Mouse (Mus musculus) embryonic facial prominence, embryonic 12.5 days (tissue): ENCODE measurements around the gene Tnip1. TPM values are rescaled to one million over a fixed set of nuclear protein-coding genes. Genes with fewer than 3 reads are reported as not detected.
A peak's percentile ranks its signal among the peaks of the same experiment; 100 is the strongest.

ENCODE experiments used
- ATAC-seq: fragments of 200-750 bp; cut with Nextera tagmentation; 2 replicates; pipeline ENCODE4 v1.8.0; 2017; ENCODE audit not compliant: insufficient number of reproducible peaks, insufficient read depth, low FRiP score, low TSS enrichment
- H3K27ac ChIP-seq: fragments of 300-500 bp; sonication (generic); 2 replicates; pipeline ENCODE4 v1.5.1; 2016; ENCODE audit warnings: mild to moderate bottlenecking
- H3K27me3 ChIP-seq: fragments of 300-500 bp; sonication (generic); 2 replicates; pipeline ENCODE4 v1.6.1; 2016; ENCODE audit warnings: mild to moderate bottlenecking, moderate library complexity
- H3K36me3 ChIP-seq: fragments of 300-500 bp; sonication (generic); 2 replicates; pipeline ENCODE4 v1.6.1; 2016; ENCODE audit warnings: mild to moderate bottlenecking
- H3K4me1 ChIP-seq: fragments of 300-500 bp; sonication (generic); 2 replicates; pipeline ENCODE4 v1.6.1; 2016
- H3K4me2 ChIP-seq: fragments of 300-500 bp; sonication (generic); replicated peaks from 2 replicates; pipeline ENCODE4 v1.6.1; 2016; ENCODE audit warnings: mild to moderate bottlenecking, moderate library complexity
- H3K4me3 ChIP-seq: fragments of 300-500 bp; sonication (generic); 2 replicates; pipeline ENCODE4 v1.5.1; 2016; ENCODE audit warnings: mild to moderate bottlenecking
- H3K9ac ChIP-seq: fragments of 300-500 bp; sonication (generic); 2 replicates; pipeline ENCODE4 v1.6.1; 2016; ENCODE audit warnings: mild to moderate bottlenecking, moderate library complexity
- H3K9me3 ChIP-seq: fragments of 300-500 bp; sonication (generic); 2 replicates; pipeline ENCODE4 v1.6.1; 2016; ENCODE audit warnings: mild to moderate bottlenecking, moderate library complexity
- WGBS: fragments of 180-500 bp; shearing (Covaris S2); methylation state at CpG from one replicate; pipeline ENCODE4 v1.1.7; 2016; 5-methylcytosine and 5-hydroxymethylcytosine counted together
- polyA plus RNA-seq: library from polyadenylated mRNA; unstranded; fragments of >200 nt; fragmentation: Nextera tagmentation; extraction: Ambion mirVana; gene quantifications from 2 replicates; pipeline ENCODE4 v1.2.1, GENCODE M21; 2016

The Tnip1 gene
- polyA plus RNA-seq, 1 experiment from 2014 or later, result 20.0 TPM

- WGBS, result 61% methylated on average over 4 of the region's 4 CpGs
- Histone ChIP-seq H3K27ac (no peak overlapping the region), H3K9ac (no peak overlapping the region), H3K4me1 (no peaks in the 10 kb centered on the region), H3K36me3 (peaks cover 51% of the 10 kb centered on the region), H3K9me3 (no peaks in the 10 kb centered on the region), H3K4me2 (no peak overlapping the region), H3K27me3 (no peaks in the 10 kb centered on the region), H3K4me3 (no peak overlapping the region)
- ATAC-seq, result no peak
Measured at GRCm38 (mm10) chr11:54984581-54984980, 21.9 kb upstream of the Tnip1 start.

GRCm38 (mm10) chr11:54984085-54984484, 21.4 kb upstream of the Tnip1 start:
- 2% methylated on average over 6 of the region's 6 CpGs for WGBS
- Histone ChIP-seq H3K4me2 (no peak overlapping the region), H3K9me3 (no peaks in the 10 kb centered on the region), H3K27ac (no peak overlapping the region), H3K4me1 (no peaks in the 10 kb centered on the region), H3K36me3 (peaks cover 55% of the 10 kb centered on the region), H3K4me3 (no peak overlapping the region), H3K27me3 (no peaks in the 10 kb centered on the region), H3K9ac (no peak overlapping the region)
- ATAC-seq, result no peak

GRCm38 (mm10) chr11:54982520-54982919, 19.8 kb upstream of the Tnip1 start:
- H3K9ac ChIP-seq, result no peak overlapping the region
- no peak overlapping the region for H3K4me2 ChIP-seq
- H3K4me3 ChIP-seq, result no peak overlapping the region
- no peaks in the 10 kb centered on the region for H3K9me3 ChIP-seq
- H3K36me3 ChIP-seq, result peaks cover 55% of the 10 kb centered on the region
- no peaks in the 10 kb centered on the region for H3K4me1 ChIP-seq
- ATAC-seq, result no peak
- no peak overlapping the region for H3K27ac ChIP-seq
- 90% methylated on average over 6 of the region's 6 CpGs for WGBS
- no peaks in the 10 kb centered on the region for H3K27me3 ChIP-seq

GRCm38 (mm10) chr11:54981630-54982029, 18.9 kb upstream of the Tnip1 start:
- Histone ChIP-seq H3K9ac (no peak overlapping the region), H3K9me3 (no peaks in the 10 kb centered on the region), H3K4me1 (no peaks in the 10 kb centered on the region), H3K4me2 (no peak overlapping the region), H3K36me3 (peaks cover 53% of the 10 kb centered on the region), H3K4me3 (no peak overlapping the region), H3K27ac (no peak overlapping the region), H3K27me3 (no peaks in the 10 kb centered on the region)
- WGBS, result 92% methylated on average over 4 of the region's 4 CpGs
- ATAC-seq, result no peak

GRCm38 (mm10) chr11:54977385-54977937, 14.7 kb upstream of the Tnip1 start:
- Histone ChIP-seq H3K4me1 (no peaks in the 10 kb centered on the region), H3K4me3 (no peak overlapping the region), H3K27ac (no peak overlapping the region), H3K4me2 (no peak overlapping the region), H3K9me3 (no peaks in the 10 kb centered on the region), H3K27me3 (no peaks in the 10 kb centered on the region), H3K9ac (no peak overlapping the region), H3K36me3 (peaks cover 34% of the 10 kb centered on the region)
- 67% methylated on average over 6 of the region's 6 CpGs for WGBS
- ATAC-seq, result no peak

GRCm38 (mm10) chr11:54976351-54976750, 13.6 kb upstream of the Tnip1 start:
- 100% methylated on average over 2 of the region's 2 CpGs for WGBS
- Histone ChIP-seq H3K9me3 (no peaks in the 10 kb centered on the region), H3K27me3 (no peaks in the 10 kb centered on the region), H3K9ac (no peak overlapping the region), H3K36me3 (peaks cover 23% of the 10 kb centered on the region), H3K4me3 (no peak overlapping the region), H3K27ac (no peak overlapping the region), H3K4me1 (no peaks in the 10 kb centered on the region), H3K4me2 (no peak overlapping the region)
- ATAC-seq, result no peak

GRCm38 (mm10) chr11:54975756-54976155, 13.0 kb upstream of the Tnip1 start:
- Histone ChIP-seq H3K9ac (no peak overlapping the region), H3K27me3 (no peaks in the 10 kb centered on the region), H3K4me3 (no peak overlapping the region), H3K4me1 (no peaks in the 10 kb centered on the region), H3K9me3 (no peaks in the 10 kb centered on the region), H3K36me3 (peaks cover 20% of the 10 kb centered on the region), H3K27ac (no peak overlapping the region), H3K4me2 (no peak overlapping the region)
- 94% methylated on average over 2 of the region's 2 CpGs for WGBS
- no peak for ATAC-seq

- no peak for ATAC-seq
- H3K4me2 ChIP-seq, result no peak overlapping the region
- no peak overlapping the region for H3K9ac ChIP-seq
- H3K9me3 ChIP-seq, result no peaks in the 10 kb centered on the region
- 79% methylated on average over 5 of the region's 5 CpGs for WGBS
- no peaks in the 10 kb centered on the region for H3K4me1 ChIP-seq
- no peak overlapping the region for H3K27ac ChIP-seq
- no peaks in the 10 kb centered on the region for H3K27me3 ChIP-seq
- H3K36me3 ChIP-seq, result peaks cover 20% of the 10 kb centered on the region
- H3K4me3 ChIP-seq, result no peak overlapping the region
Measured at GRCm38 (mm10) chr11:54975340-54975739, 12.6 kb upstream of the Tnip1 start.

- WGBS, result 96% methylated on average over 4 of the region's 4 CpGs
- no peak overlapping the region for H3K4me2 ChIP-seq
- no peak for ATAC-seq
Measured at GRCm38 (mm10) chr11:54974639-54975038, 11.9 kb upstream of the Tnip1 start.

GRCm38 (mm10) chr11:54973481-54974212, 10.9 kb upstream of the Tnip1 start:
- 64% methylated on average over 8 of the region's 8 CpGs for WGBS
- no peaks in the 10 kb centered on the region for H3K4me1 ChIP-seq
- H3K36me3 ChIP-seq, result peaks cover 8% of the 10 kb centered on the region
- H3K27me3 ChIP-seq, result no peaks in the 10 kb centered on the region
- H3K27ac ChIP-seq, result 0 out of 2 replicates have a peak overlapping the region, but pooled peaks have one; percentile 6
- ATAC-seq, result no peak
- no peaks in the 10 kb centered on the region for H3K9me3 ChIP-seq
- H3K9ac ChIP-seq, result no peak overlapping the region
- no peak overlapping the region for H3K4me3 ChIP-seq
- H3K4me2 ChIP-seq, result no peak overlapping the region

More at GRCm38 (mm10) chr11:54974639-54975038, 11.9 kb upstream of the Tnip1 start:
- H3K27ac ChIP-seq, result no peak overlapping the region
- no peak overlapping the region for H3K4me3 ChIP-seq
- H3K4me1 ChIP-seq, result no peaks in the 10 kb centered on the region
- no peak overlapping the region for H3K9ac ChIP-seq
- H3K36me3 ChIP-seq, result peaks cover 17% of the 10 kb centered on the region
- H3K9me3 ChIP-seq, result no peaks in the 10 kb centered on the region
- H3K27me3 ChIP-seq, result no peaks in the 10 kb centered on the region

- Histone ChIP-seq H3K27me3 (no peaks in the 10 kb centered on the region), H3K27ac (no peak overlapping the region), H3K9me3 (no peaks in the 10 kb centered on the region), H3K4me2 (no peak overlapping the region), H3K4me1 (no peaks in the 10 kb centered on the region), H3K4me3 (no peak overlapping the region), H3K36me3 (peaks cover 3% of the 10 kb centered on the region; the same call in 1 of the 2 replicates), H3K9ac (no peak overlapping the region)
- 58% methylated on average over 5 of the region's 6 CpGs for WGBS
- no peak for ATAC-seq
Measured at GRCm38 (mm10) chr11:54972789-54973188, 10.1 kb upstream of the Tnip1 start.

GRCm38 (mm10) chr11:54972049-54972723, 9.5 kb upstream of the Tnip1 start:
- Histone ChIP-seq H3K4me3 (no peak overlapping the region), H3K9ac (no peak overlapping the region), H3K4me1 (no peaks in the 10 kb centered on the region), H3K4me2 (no peak overlapping the region), H3K27me3 (no peaks in the 10 kb centered on the region), H3K9me3 (no peaks in the 10 kb centered on the region), H3K36me3 (no peaks in the 10 kb centered on the region), H3K27ac (no peak overlapping the region)
- no peak for ATAC-seq
- 54% methylated on average over 4 of the region's 4 CpGs for WGBS
